Mouse (Mus musculus): ENCODE results near the gene Spsb1. TPM values are rescaled to one million over a fixed set of nuclear protein-coding genes. Genes with fewer than 3 reads are reported as not detected.

Gene Spsb1
- polyA plus RNA-seq, 1 experiment from 2014 or later = 26.5 TPM

- ATAC-seq = no peak
- 57% methylated on average over 12 of the region's 12 CpGs for WGBS
- no peak overlapping the region for H3K4me3 ChIP-seq (ENCODE audit: low read depth, low read length)
- H3K4me1 ChIP-seq (replicated peaks; ENCODE audit: control insufficient read depth, insufficient read depth, low read length) = 0 out of 2 replicates have a peak, but pooled peaks cover 21% of the 10 kb centered on the region
- H3K4me2 ChIP-seq (replicated peaks; ENCODE audit: low read depth) = no peak overlapping the region
- H3K9ac ChIP-seq (ENCODE audit: low read depth, low read length) = no peak overlapping the region
- TF ChIP-seq CTCF (IDR thresholded peaks at IDR 0.05; ENCODE audit: low read depth) = no peak
- H3K9me3 ChIP-seq (ENCODE audit: control insufficient read depth) = no peaks in the 10 kb centered on the region
- H3K27me3 ChIP-seq (replicated peaks; ENCODE audit: control insufficient read depth, insufficient read depth, low read length) = no peaks in the 10 kb centered on the region
- no peak overlapping the region for H3K27ac ChIP-seq (ENCODE audit: low read depth, low read length)
- no peaks in the 10 kb centered on the region for H3K36me3 ChIP-seq (ENCODE audit: control insufficient read depth, insufficient read depth)
Measured at GRCm38 (mm10) chr4:149944214-149944613, 10.6 kb downstream of the Spsb1 start.

GRCm38 (mm10) chr4:149942831-149943741 lies 11.8 kb downstream of the Spsb1 start:
- Histone ChIP-seq H3K4me2 (replicated peaks; ENCODE audit: low read depth) (peak overlapping the region; percentile 44), H3K27ac (ENCODE audit: low read depth, low read length) (no peak overlapping the region)
- 30% methylated on average over 10 of the region's 10 CpGs for WGBS

GRCm38 (mm10) chr4:149941067-149941755 lies 13.6 kb downstream of the Spsb1 start:
- TF ChIP-seq CTCF (IDR thresholded peaks at IDR 0.05; ENCODE audit: low read depth) = no peak
- H3K27me3 ChIP-seq (replicated peaks; ENCODE audit: control insufficient read depth, insufficient read depth, low read length) = no peaks in the 10 kb centered on the region
- H3K27ac ChIP-seq (ENCODE audit: low read depth, low read length) = peak overlapping the region; percentile 21
- no peak overlapping the region for H3K4me3 ChIP-seq (ENCODE audit: low read depth, low read length)
- H3K9ac ChIP-seq (ENCODE audit: low read depth, low read length) = no peak overlapping the region
- no peaks in the 10 kb centered on the region; the same call in 1 of the 2 replicates for H3K36me3 ChIP-seq (ENCODE audit: control insufficient read depth, insufficient read depth)
- H3K9me3 ChIP-seq (ENCODE audit: control insufficient read depth) = no peaks in the 10 kb centered on the region
- H3K4me1 ChIP-seq (replicated peaks; ENCODE audit: control insufficient read depth, insufficient read depth, low read length) = 0 out of 2 replicates have a peak, but pooled peaks cover 19% of the 10 kb centered on the region
- H3K4me2 ChIP-seq (replicated peaks; ENCODE audit: low read depth) = no peak overlapping the region; the same call in 1 of the 2 replicates
- WGBS = 61% methylated on average over 18 of the region's 18 CpGs
- ATAC-seq = no peak

More at GRCm38 (mm10) chr4:149942831-149943741, 11.8 kb downstream of the Spsb1 start:
- Histone ChIP-seq H3K9ac (ENCODE audit: low read depth, low read length) (0 out of 2 replicates have a peak overlapping the region, but pooled peaks have one; percentile 18), H3K4me1 (replicated peaks; ENCODE audit: control insufficient read depth, insufficient read depth, low read length) (0 out of 2 replicates have a peak, but pooled peaks cover 21% of the 10 kb centered on the region), H3K9me3 (ENCODE audit: control insufficient read depth) (no peaks in the 10 kb centered on the region), H3K4me3 (ENCODE audit: low read depth, low read length) (no peak overlapping the region), H3K27me3 (replicated peaks; ENCODE audit: control insufficient read depth, insufficient read depth, low read length) (no peaks in the 10 kb centered on the region), H3K36me3 (ENCODE audit: control insufficient read depth, insufficient read depth) (no peaks in the 10 kb centered on the region; the same call in 1 of the 2 replicates)
- no peak for TF ChIP-seq CTCF (IDR thresholded peaks at IDR 0.05; ENCODE audit: low read depth)
- ATAC-seq = peak; percentile 53; the same call in 1 of the 2 replicates

- H3K36me3 ChIP-seq (ENCODE audit: control insufficient read depth, insufficient read depth) = no peaks in the 10 kb centered on the region; the same call in 1 of the 2 replicates
- no peak overlapping the region for H3K9ac ChIP-seq (ENCODE audit: low read depth, low read length)
- peaks cover 16% of the 10 kb centered on the region; the same call in 1 of the 2 replicates for H3K4me1 ChIP-seq (replicated peaks; ENCODE audit: control insufficient read depth, insufficient read depth, low read length)
- H3K27me3 ChIP-seq (replicated peaks; ENCODE audit: control insufficient read depth, insufficient read depth, low read length) = no peaks in the 10 kb centered on the region
- TF ChIP-seq CTCF (IDR thresholded peaks at IDR 0.05; ENCODE audit: low read depth) = no peak
- H3K27ac ChIP-seq (ENCODE audit: low read depth, low read length) = no peak overlapping the region
- no peak for ATAC-seq
- H3K9me3 ChIP-seq (ENCODE audit: control insufficient read depth) = no peaks in the 10 kb centered on the region
- H3K4me2 ChIP-seq (replicated peaks; ENCODE audit: low read depth) = no peak overlapping the region
- H3K4me3 ChIP-seq (ENCODE audit: low read depth, low read length) = no peak overlapping the region
- WGBS = 46% methylated on average over 8 of the region's 8 CpGs
Measured at GRCm38 (mm10) chr4:149938701-149939100, 16.1 kb downstream of the Spsb1 start.

- Histone ChIP-seq H3K27me3 (replicated peaks; ENCODE audit: control insufficient read depth, insufficient read depth, low read length) (no peaks in the 10 kb centered on the region), H3K4me2 (replicated peaks; ENCODE audit: low read depth) (no peak overlapping the region), H3K9me3 (ENCODE audit: control insufficient read depth) (no peaks in the 10 kb centered on the region), H3K4me1 (replicated peaks; ENCODE audit: control insufficient read depth, insufficient read depth, low read length) (peaks cover 5% of the 10 kb centered on the region; the same call in 1 of the 2 replicates), H3K9ac (ENCODE audit: low read depth, low read length) (no peak overlapping the region), H3K4me3 (ENCODE audit: low read depth, low read length) (no peak overlapping the region), H3K36me3 (ENCODE audit: control insufficient read depth, insufficient read depth) (no peaks in the 10 kb centered on the region; the same call in 1 of the 2 replicates), H3K27ac (ENCODE audit: low read depth, low read length) (no peak overlapping the region)
- no peak for ATAC-seq
- WGBS = 69% methylated on average over 5 of the region's 5 CpGs
- TF ChIP-seq CTCF (IDR thresholded peaks at IDR 0.05; ENCODE audit: low read depth) = no peak
Measured at GRCm38 (mm10) chr4:149936921-149937320, 17.9 kb downstream of the Spsb1 start.

GRCm38 (mm10) chr4:149935470-149935869 lies 19.4 kb downstream of the Spsb1 start:
- H3K4me2 ChIP-seq (replicated peaks; ENCODE audit: low read depth) = no peak overlapping the region
- H3K27ac ChIP-seq (ENCODE audit: low read depth, low read length) = no peak overlapping the region
- H3K9ac ChIP-seq (ENCODE audit: low read depth, low read length) = no peak overlapping the region
- no peak overlapping the region for H3K4me3 ChIP-seq (ENCODE audit: low read depth, low read length)
- no peaks in the 10 kb centered on the region for H3K9me3 ChIP-seq (ENCODE audit: control insufficient read depth)
- ATAC-seq = no peak
- H3K27me3 ChIP-seq (replicated peaks; ENCODE audit: control insufficient read depth, insufficient read depth, low read length) = no peaks in the 10 kb centered on the region
- H3K4me1 ChIP-seq (replicated peaks; ENCODE audit: control insufficient read depth, insufficient read depth, low read length) = peaks cover 2% of the 10 kb centered on the region; the same call in 1 of the 2 replicates
- 88% methylated on average over 6 of the region's 6 CpGs for WGBS
- H3K36me3 ChIP-seq (ENCODE audit: control insufficient read depth, insufficient read depth) = no peaks in the 10 kb centered on the region; the same call in 1 of the 2 replicates
- no peak for TF ChIP-seq CTCF (IDR thresholded peaks at IDR 0.05; ENCODE audit: low read depth)

Measured in intestine, postnatal 0 days (tissue).